Mouse (Mus musculus): Measurements from ENCODE around the gene Ogfr. TPM values are rescaled to one million over a fixed set of nuclear protein-coding genes. Genes with fewer than 3 reads are reported as not detected.

The Ogfr gene
- polyA plus RNA-seq, 1 experiment from 2014 or later = 82.4 TPM

DNA sequence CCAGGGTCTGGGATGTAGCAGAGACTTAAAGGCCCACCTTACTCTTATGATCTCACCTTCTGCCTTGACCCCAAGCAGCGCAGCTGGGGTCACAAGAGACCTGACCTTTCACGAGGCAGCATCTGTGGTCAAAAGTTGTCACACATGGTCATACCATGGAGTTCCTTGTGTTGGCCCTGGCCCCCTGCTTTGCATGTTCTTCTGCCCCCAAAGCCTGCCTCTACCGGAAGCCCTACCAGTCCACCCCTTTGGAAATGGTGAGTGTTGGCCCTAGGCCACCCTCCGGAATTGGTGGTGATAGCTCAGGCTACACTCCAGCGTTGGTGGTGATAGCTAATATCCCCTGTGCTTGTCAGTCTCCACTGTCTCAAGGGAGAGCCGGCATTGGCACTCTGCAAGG is 25.7 kb upstream of the Ogfr start:
- no peak for ATAC-seq (ENCODE audit: low FRiP score, low TSS enrichment)
- H3K36me3 ChIP-seq (ENCODE audit: control insufficient read depth, insufficient read depth, low read length) = no peaks in the 10 kb centered on the region
- H3K4me2 ChIP-seq (replicated peaks; ENCODE audit: low read depth, low read length) = no peak overlapping the region
- peaks cover 7% of the 10 kb centered on the region for H3K4me1 ChIP-seq (ENCODE audit: control insufficient read depth, insufficient read depth, low read length)
- H3K27ac ChIP-seq (ENCODE audit: low read depth, low read length) = no peak overlapping the region
- H3K9ac ChIP-seq (ENCODE audit: low read depth, low read length) = no peak overlapping the region
- H3K9me3 ChIP-seq (ENCODE audit: control insufficient read depth, low read length) = no peaks in the 10 kb centered on the region
- 44% methylated on average over 6 of the region's 6 CpGs for WGBS
- no peaks in the 10 kb centered on the region for H3K27me3 ChIP-seq (ENCODE audit: control insufficient read depth, insufficient read depth, low read length)
- H3K4me3 ChIP-seq (ENCODE audit: low read length) = no peak overlapping the region

- 0 out of 2 replicates have a peak, but pooled peaks have one; percentile 22 for ATAC-seq (ENCODE audit: low FRiP score, low TSS enrichment)
Measured at GRCm38 (mm10) chr2:180563841-180564240, 25.2 kb upstream of the Ogfr start.

GRCm38 (mm10) chr2:180566240-180566913 is 22.7 kb upstream of the Ogfr start:
- H3K36me3 ChIP-seq (ENCODE audit: control insufficient read depth, insufficient read depth, low read length) = no peaks in the 10 kb centered on the region
- WGBS = 43% methylated on average over 13 of the region's 13 CpGs
- H3K27ac ChIP-seq (ENCODE audit: low read depth, low read length) = no peak overlapping the region
- no peaks in the 10 kb centered on the region for H3K9me3 ChIP-seq (ENCODE audit: control insufficient read depth, low read length)
- H3K4me2 ChIP-seq (replicated peaks; ENCODE audit: low read depth, low read length) = no peak overlapping the region
- no peak overlapping the region for H3K4me3 ChIP-seq (ENCODE audit: low read length)
- no peak overlapping the region; the same call in 1 of the 2 replicates for H3K9ac ChIP-seq (ENCODE audit: low read depth, low read length)
- H3K4me1 ChIP-seq (ENCODE audit: control insufficient read depth, insufficient read depth, low read length) = peaks cover 15% of the 10 kb centered on the region
- no peak for ATAC-seq (ENCODE audit: low FRiP score, low TSS enrichment)
- H3K27me3 ChIP-seq (ENCODE audit: control insufficient read depth, insufficient read depth, low read length) = no peaks in the 10 kb centered on the region

More at GRCm38 (mm10) chr2:180563841-180564240, 25.2 kb upstream of the Ogfr start:
- H3K9me3 ChIP-seq (ENCODE audit: control insufficient read depth, low read length) = no peaks in the 10 kb centered on the region
- H3K4me3 ChIP-seq (ENCODE audit: low read length) = no peak overlapping the region
- no peak overlapping the region for H3K4me2 ChIP-seq (replicated peaks; ENCODE audit: low read depth, low read length)
- no peak overlapping the region for H3K9ac ChIP-seq (ENCODE audit: low read depth, low read length)
- 13% methylated on average over 5 of the region's 5 CpGs for WGBS
- H3K4me1 ChIP-seq (ENCODE audit: control insufficient read depth, insufficient read depth, low read length) = peaks cover 12% of the 10 kb centered on the region
- H3K27ac ChIP-seq (ENCODE audit: low read depth, low read length) = 0 out of 2 replicates have a peak overlapping the region, but pooled peaks have one; percentile 2
- no peaks in the 10 kb centered on the region for H3K27me3 ChIP-seq (ENCODE audit: control insufficient read depth, insufficient read depth, low read length)
- H3K36me3 ChIP-seq (ENCODE audit: control insufficient read depth, insufficient read depth, low read length) = no peaks in the 10 kb centered on the region

DNA sequence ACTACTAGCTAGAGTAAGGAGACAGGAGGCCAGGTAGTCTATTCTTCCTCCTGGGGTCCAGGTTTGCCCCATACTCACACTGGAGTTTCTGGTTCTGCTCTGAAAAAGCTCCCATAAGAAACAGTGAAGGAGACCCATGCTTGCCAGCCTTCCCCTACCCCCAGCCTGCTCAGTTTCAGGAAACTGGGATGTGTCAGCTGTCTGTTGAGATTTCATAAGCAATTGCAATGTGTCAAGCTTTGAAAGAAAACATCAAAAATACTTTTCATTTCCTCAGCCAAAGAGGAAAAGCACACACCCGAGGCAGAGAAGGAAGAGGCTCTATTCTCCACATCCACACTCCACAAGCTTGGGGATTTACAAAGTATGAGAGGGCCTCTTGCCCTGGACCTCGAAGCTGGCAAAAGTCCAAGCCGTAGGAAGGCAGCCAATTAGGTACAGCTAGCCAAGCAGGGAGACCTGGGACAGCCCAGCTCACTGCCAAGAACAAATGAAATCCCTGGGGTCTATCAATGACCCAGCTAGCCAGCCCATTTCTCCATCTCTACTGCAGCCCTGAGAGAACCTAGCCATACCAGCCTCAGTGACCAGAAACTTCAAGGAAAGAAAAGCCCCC is 19.9 kb upstream of the Ogfr start:
- Histone ChIP-seq H3K4me3 (ENCODE audit: low read length) (no peak overlapping the region), H3K4me2 (replicated peaks; ENCODE audit: low read depth, low read length) (no peak overlapping the region), H3K36me3 (ENCODE audit: control insufficient read depth, insufficient read depth, low read length) (no peaks in the 10 kb centered on the region), H3K27me3 (ENCODE audit: control insufficient read depth, insufficient read depth, low read length) (no peaks in the 10 kb centered on the region), H3K9ac (ENCODE audit: low read depth, low read length) (no peak overlapping the region), H3K4me1 (ENCODE audit: control insufficient read depth, insufficient read depth, low read length) (peaks cover 12% of the 10 kb centered on the region), H3K27ac (ENCODE audit: low read depth, low read length) (peak overlapping the region; percentile 77), H3K9me3 (ENCODE audit: control insufficient read depth, low read length) (no peaks in the 10 kb centered on the region)
- whole genome bisulfite sequencing = 22% methylated on average over 3 of the region's 3 CpGs
- ATAC-seq (ENCODE audit: low FRiP score, low TSS enrichment) = peak; percentile 70

DNA sequence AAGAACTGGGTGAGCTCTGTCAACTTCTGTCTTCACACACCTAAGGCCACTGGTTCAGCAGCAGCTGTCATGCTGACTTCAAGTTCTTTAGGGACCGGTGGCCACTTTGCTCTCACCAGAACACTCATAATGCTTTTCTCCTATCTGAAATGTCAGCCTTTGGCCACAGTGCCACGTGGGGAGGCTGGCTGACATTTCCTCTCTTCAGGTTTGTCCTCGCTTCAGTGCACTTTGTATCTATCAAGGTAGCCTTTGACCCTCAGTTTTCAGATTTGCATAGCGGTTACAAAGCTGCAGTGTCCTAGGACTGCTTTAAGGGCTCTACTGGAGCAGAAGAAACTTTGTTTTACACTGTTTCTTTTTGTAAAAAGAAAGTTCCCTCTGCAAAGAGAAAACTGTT is 12.6 kb upstream of the Ogfr start:
- H3K27ac ChIP-seq (ENCODE audit: low read depth, low read length) = peak overlapping the region; percentile 56; the same call in 1 of the 2 replicates
- no peak for ATAC-seq (ENCODE audit: low FRiP score, low TSS enrichment)
- H3K36me3 ChIP-seq (ENCODE audit: control insufficient read depth, insufficient read depth, low read length) = no peaks in the 10 kb centered on the region
- H3K9me3 ChIP-seq (ENCODE audit: control insufficient read depth, low read length) = no peaks in the 10 kb centered on the region
- no peak overlapping the region; the same call in 1 of the 2 replicates for H3K9ac ChIP-seq (ENCODE audit: low read depth, low read length)
- WGBS = 47% methylated on average over 4 of the region's 4 CpGs
- no peaks in the 10 kb centered on the region for H3K27me3 ChIP-seq (ENCODE audit: control insufficient read depth, insufficient read depth, low read length)
- H3K4me3 ChIP-seq (ENCODE audit: low read length) = no peak overlapping the region
- H3K4me1 ChIP-seq (ENCODE audit: control insufficient read depth, insufficient read depth, low read length) = no peaks in the 10 kb centered on the region
- H3K4me2 ChIP-seq (replicated peaks; ENCODE audit: low read depth, low read length) = no peak overlapping the region

DNA sequence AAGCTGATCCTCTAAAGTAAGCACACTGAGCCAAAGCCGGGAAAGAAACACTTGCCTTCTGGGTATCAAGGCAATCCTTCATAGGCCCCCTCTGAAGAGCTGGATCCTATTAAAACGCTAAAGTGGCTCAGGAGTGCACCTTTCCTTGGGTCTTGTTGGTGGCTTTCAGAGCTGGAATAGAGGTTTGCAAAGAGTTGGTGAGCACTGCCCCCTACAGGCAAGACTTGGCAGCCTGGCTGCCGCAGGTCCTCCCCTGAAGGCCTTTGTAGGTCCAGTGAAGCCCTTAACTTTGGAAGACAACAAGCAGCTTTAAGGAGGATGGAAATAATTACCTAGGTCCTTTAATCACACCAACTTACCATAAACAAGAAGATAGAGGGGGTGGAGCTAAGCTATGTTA is 10.4 kb upstream of the Ogfr start:
- Histone ChIP-seq H3K9ac (ENCODE audit: low read depth, low read length) (no peak overlapping the region), H3K36me3 (ENCODE audit: control insufficient read depth, insufficient read depth, low read length) (no peaks in the 10 kb centered on the region), H3K4me3 (ENCODE audit: low read length) (no peak overlapping the region), H3K27me3 (ENCODE audit: control insufficient read depth, insufficient read depth, low read length) (no peaks in the 10 kb centered on the region), H3K9me3 (ENCODE audit: control insufficient read depth, low read length) (no peaks in the 10 kb centered on the region), H3K27ac (ENCODE audit: low read depth, low read length) (no peak overlapping the region), H3K4me2 (replicated peaks; ENCODE audit: low read depth, low read length) (no peak overlapping the region), H3K4me1 (ENCODE audit: control insufficient read depth, insufficient read depth, low read length) (peaks cover 7% of the 10 kb centered on the region)
- no peak for ATAC-seq (ENCODE audit: low FRiP score, low TSS enrichment)
- 5% methylated on average over 3 of the region's 3 CpGs for WGBS

DNA sequence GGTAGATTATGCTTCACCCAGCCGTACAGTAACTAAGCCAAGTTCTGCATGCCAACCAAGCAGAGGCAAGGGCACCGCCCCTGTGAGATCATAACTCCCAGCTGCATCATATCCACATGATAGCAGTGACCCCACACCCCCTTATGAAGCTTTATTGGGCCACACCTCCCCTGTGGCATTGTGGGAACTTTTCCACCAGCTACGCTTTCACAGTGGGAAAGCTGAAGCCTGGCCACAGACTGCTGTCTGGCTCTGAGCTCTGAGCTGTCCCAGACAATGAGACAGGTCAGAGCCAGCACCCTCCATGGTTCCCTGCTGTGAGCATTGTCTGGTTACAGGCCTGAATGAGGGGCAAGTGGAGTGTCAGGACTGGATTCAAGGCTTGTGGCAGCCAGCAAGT is 8.0 kb upstream of the Ogfr start, which contains the start of gene Mrgbp:
Mrgbp (plus strand) TSS at position 303 of the 400 bp plus-strand sequence.
- H3K36me3 ChIP-seq (ENCODE audit: control insufficient read depth, insufficient read depth, low read length) = peaks cover 16% of the 10 kb centered on the region
- H3K27ac ChIP-seq (ENCODE audit: low read depth, low read length) = peak within 1 kb of the TSS; percentile 24; the same call in 1 of the 2 replicates
- peaks cover 12% of the 10 kb centered on the region for H3K4me1 ChIP-seq (ENCODE audit: control insufficient read depth, insufficient read depth, low read length)
- H3K9ac ChIP-seq (ENCODE audit: low read depth, low read length) = no peak within 1 kb of the TSS
- no peaks in the 10 kb centered on the region for H3K27me3 ChIP-seq (ENCODE audit: control insufficient read depth, insufficient read depth, low read length)
- no peaks in the 10 kb centered on the region for H3K9me3 ChIP-seq (ENCODE audit: control insufficient read depth, low read length)
- H3K4me3 ChIP-seq (ENCODE audit: low read length) = no peak within 1 kb of the TSS
- no peak within 1 kb of the TSS; the same call in 1 of the 2 replicates for H3K4me2 ChIP-seq (replicated peaks; ENCODE audit: low read depth, low read length)
- no peak for ATAC-seq (ENCODE audit: low FRiP score, low TSS enrichment)
- WGBS = 77% methylated on average over 3 of the region's 3 CpGs

DNA sequence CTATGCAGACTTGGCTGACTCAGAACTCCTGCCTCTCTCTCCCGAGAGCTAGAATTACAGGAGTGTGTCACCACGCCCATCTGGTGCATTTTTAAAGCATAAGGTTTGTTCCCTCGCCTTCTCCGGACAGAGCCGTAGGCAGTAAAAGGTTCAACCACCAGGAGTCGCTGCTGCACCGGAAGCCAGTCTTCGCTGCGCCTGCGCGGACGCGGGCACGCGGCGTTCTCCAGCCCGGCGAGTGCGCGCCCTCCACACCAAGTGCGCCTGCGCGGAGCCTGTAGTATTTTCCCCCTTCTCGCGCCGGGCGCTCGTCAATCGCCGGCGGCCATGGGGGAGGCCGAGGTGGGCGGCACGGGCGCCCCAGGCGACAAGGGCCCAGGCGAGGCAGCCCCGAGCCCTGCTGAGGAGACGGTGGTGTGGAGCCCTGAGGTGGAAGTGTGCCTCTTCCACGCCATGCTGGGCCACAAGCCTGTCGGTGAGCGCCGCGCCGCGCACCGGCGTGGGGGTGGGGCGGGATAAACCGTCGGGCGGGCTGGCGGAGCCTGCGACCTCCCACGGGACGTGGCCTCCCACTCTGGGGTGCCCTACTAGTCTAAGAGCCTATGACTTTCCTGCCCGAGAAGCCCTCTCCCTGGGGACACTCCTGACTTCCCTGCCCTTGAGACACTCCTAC is 6.4 kb upstream of the Ogfr start:
- H3K4me1 ChIP-seq (ENCODE audit: control insufficient read depth, insufficient read depth, low read length) = peaks cover 12% of the 10 kb centered on the region
- H3K27ac ChIP-seq (ENCODE audit: low read depth, low read length) = peak overlapping the region; percentile 51
- H3K27me3 ChIP-seq (ENCODE audit: control insufficient read depth, insufficient read depth, low read length) = no peaks in the 10 kb centered on the region
- H3K9ac ChIP-seq (ENCODE audit: low read depth, low read length) = peak overlapping the region; percentile 96
- peaks cover 26% of the 10 kb centered on the region for H3K36me3 ChIP-seq (ENCODE audit: control insufficient read depth, insufficient read depth, low read length)
- no peaks in the 10 kb centered on the region for H3K9me3 ChIP-seq (ENCODE audit: control insufficient read depth, low read length)
- peak overlapping the region; percentile 95 for H3K4me2 ChIP-seq (replicated peaks; ENCODE audit: low read depth, low read length)
- WGBS = under 1% methylated on average over 51 of the region's 57 CpGs
- peak overlapping the region; percentile 91 for H3K4me3 ChIP-seq (ENCODE audit: low read length)
- ATAC-seq (ENCODE audit: low FRiP score, low TSS enrichment) = peak; percentile 85

GRCm38 (mm10) chr2:180583154-180583507 is 5.9 kb upstream of the Ogfr start:
- Histone ChIP-seq H3K4me3 (ENCODE audit: low read length) (peak overlapping the region; percentile 91), H3K27ac (ENCODE audit: low read depth, low read length) (peak overlapping the region; percentile 51; the same call in 1 of the 2 replicates), H3K9me3 (ENCODE audit: control insufficient read depth, low read length) (no peaks in the 10 kb centered on the region), H3K4me1 (ENCODE audit: control insufficient read depth, insufficient read depth, low read length) (peaks cover 12% of the 10 kb centered on the region), H3K9ac (ENCODE audit: low read depth, low read length) (peak overlapping the region; percentile 96), H3K27me3 (ENCODE audit: control insufficient read depth, insufficient read depth, low read length) (no peaks in the 10 kb centered on the region), H3K36me3 (ENCODE audit: control insufficient read depth, insufficient read depth, low read length) (peaks cover 26% of the 10 kb centered on the region), H3K4me2 (replicated peaks; ENCODE audit: low read depth, low read length) (peak overlapping the region; percentile 95)
- no peak; the same call in 1 of the 2 replicates for ATAC-seq (ENCODE audit: low FRiP score, low TSS enrichment)
- WGBS = 23% methylated on average over 7 of the region's 7 CpGs
